Mouse (Mus musculus) lung, postnatal 10 days (tissue): ENCODE measurements around the gene Il5ra.
A peak's percentile ranks its signal among the peaks of the same experiment; 100 is the strongest.

Experiments used
- DNase-seq: peaks from one replicate; pipeline ENCODE4 v3.0.0; 2021

The Il5ra gene

GRCm38 (mm10) chr6:106732563-106732962 is 16.3 kb downstream of the Il5ra start:
- DNase-seq, result no peak

- no peak for DNase-seq
Observed at GRCm38 (mm10) chr6:106729682-106730314, 19.0 kb downstream of the Il5ra start.

- DNase-seq, result no peak
Observed at GRCm38 (mm10) chr6:106727703-106728102, 21.1 kb downstream of the Il5ra start.

GRCm38 (mm10) chr6:106726078-106726477 is 22.8 kb downstream of the Il5ra start:
- DNase-seq, result no peak

GRCm38 (mm10) chr6:106725642-106726041 is 23.2 kb downstream of the Il5ra start:
- DNase-seq, result no peak

- no peak for DNase-seq
Observed at GRCm38 (mm10) chr6:106705506-106706035, 43.3 kb downstream of the Il5ra start.

- DNase-seq, result no peak
Observed at GRCm38 (mm10) chr6:106701931-106702330, 46.9 kb downstream of the Il5ra start.

- DNase-seq, result no peak
Observed at GRCm38 (mm10) chr6:106675581-106675980, 73.3 kb downstream of the Il5ra start.

- peak; percentile 32 for DNase-seq
Observed at GRCm38 (mm10) chr6:106663780-106664651, 84.8 kb downstream of the Il5ra start.
